Mouse (Mus musculus): ENCODE data around the gene Smoc1. TPM values are rescaled to one million over a fixed set of nuclear protein-coding genes. Genes with fewer than 3 reads are reported as not detected.

Smoc1 gene
- polyA plus RNA-seq, 3 experiments from 2014 or later = 0.32 TPM; not detected in 2

DNA sequence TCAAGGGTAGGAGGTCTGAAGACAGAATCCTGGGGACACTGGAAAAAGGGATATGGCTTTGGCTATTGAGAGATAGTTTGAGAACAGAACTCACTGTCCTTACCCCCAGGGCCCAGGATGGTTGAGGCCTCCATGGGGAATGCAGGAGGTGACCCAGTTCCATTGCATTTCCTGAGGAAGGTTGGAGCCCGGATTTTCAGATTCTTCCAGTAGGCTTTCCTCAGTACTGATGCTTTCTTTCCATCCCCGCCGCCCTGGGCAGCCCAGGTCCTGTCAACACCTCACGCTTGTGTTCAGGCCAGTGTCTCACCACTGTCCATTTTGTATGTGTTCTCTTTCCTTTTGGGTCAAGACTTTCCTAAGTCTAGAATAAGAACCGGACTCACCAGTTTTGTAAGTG is 56.5 kb downstream of the Smoc1 start:
- ATAC-seq = no peak

DNA sequence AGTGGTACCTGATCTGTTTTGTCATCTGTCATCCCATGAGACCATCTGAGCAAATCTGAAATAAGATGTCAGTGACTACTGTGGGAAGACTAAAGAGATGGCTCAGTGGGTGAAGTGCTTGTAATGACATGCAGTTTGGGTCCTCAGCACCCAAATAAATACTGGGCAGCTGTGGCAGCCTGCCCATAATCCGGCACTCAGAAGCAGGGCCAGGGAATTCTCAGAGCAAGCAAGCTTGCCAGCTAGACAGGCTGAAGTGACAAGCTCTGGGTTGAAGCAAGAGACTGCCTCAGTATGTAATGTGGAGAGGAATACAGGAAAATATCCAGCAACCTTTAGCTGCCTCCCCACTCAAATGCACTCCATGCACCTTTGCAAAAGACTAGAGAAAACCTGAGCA is 58.6 kb downstream of the Smoc1 start:
- ATAC-seq = no peak

DNA sequence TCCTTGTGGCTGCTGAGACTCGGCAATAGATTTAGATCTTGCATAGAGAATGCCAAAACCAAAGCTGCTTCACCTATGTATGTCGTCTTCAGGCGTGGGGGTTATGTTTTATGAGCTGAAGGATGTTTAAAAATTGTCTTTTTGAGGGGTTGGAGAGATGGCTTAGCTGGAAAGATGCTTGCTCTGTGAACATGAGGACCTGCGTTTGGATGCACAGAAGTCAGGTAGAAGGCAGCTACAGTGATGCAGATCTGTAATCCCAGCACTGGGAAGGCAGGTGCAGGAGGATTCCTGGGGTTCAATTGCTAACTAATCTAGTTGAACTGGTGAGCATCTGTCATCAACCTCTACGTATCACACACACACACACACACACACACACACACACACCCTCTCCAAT is 61.5 kb downstream of the Smoc1 start:
- ATAC-seq = no peak

DNA sequence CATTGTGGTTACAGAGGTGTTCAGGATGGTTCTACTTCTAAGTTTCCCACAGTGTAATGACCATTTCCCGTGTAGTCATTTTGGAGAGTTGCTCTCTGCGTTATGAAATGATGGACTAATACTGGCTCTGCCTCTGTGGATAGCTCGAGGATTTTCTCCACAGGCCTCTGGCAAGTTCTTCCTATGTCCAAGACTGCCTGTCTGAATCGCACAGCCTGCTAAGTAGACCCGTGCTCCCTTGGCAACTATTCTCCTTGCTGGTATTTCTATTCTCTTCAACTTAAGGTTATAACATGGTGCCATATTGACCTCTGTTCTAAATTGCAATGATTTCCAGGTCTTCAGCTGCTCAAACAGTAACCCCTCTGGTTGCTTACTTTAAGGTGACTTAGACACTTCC is 65.0 kb downstream of the Smoc1 start:
- no peak for ATAC-seq

DNA sequence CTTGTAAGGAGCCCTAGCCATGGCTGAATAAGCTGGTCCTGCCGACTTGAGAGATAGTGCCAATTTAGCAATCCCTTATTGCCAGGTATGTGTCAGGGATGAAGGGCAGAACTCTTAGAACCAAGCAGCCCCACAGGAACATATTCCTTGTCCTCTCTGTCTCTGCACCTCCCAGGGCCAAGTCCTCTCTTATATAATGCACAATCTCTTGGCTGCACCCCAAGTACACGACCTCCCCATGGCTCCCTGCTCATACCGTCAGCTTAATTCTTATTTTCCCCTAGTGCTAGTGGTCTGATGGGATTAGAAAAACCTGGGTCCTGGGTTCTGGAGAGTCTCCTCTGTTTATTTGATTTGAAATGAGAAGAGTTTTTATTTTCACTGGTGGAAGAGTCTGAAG is 66.0 kb downstream of the Smoc1 start:
- ATAC-seq = no peak

DNA sequence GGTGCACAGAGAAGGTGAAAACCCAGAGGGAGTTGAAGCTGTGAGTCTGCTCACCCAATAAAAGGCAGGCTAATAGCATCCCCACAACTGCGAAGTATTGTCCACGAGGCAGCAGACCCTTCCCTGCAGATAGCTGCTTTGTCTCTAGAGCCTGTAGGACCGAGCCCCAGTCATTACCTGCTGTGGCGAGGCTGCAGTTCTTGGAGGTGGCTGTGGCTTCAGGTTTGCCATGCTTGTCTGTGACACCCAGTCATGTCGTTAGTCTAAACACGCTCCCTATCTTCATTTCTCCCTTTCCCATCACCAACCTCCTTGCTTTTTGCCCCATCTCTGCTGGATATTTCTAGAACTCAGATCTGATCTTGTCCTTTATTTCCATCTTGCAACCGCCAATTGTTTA is 66.6 kb downstream of the Smoc1 start:
- no peak for ATAC-seq

DNA sequence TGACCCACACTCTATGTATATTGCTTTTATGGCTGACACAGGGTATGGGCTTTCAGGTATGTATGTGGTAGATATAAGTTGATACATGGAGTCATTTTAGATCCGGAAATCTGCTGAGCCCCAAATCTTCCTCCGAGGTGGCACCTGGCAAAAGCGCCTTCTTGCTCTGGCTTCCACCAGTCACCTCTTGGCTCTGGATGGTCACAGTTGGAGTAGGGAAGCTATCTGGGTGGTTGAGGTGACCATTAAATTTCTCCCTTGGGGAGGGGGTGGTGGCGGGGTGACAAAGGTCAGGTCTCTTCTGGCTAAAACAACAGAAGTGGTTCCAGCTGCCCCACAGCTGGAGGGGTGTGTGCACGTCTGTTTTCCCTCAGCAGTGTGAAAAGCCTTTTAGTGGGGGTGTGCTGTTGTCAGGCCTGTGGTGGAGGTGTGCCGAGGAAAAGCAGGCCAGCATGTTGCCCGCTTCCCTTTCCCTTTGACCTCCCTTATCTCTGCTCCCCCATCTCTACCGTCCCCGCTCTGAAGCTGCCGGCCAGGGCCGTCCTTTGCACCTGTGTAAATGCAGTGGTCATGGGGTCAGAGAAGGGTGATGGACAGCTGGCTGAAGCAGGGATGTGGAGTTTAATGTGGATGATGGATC is 68.3 kb downstream of the Smoc1 start:
- ATAC-seq = no peak

DNA sequence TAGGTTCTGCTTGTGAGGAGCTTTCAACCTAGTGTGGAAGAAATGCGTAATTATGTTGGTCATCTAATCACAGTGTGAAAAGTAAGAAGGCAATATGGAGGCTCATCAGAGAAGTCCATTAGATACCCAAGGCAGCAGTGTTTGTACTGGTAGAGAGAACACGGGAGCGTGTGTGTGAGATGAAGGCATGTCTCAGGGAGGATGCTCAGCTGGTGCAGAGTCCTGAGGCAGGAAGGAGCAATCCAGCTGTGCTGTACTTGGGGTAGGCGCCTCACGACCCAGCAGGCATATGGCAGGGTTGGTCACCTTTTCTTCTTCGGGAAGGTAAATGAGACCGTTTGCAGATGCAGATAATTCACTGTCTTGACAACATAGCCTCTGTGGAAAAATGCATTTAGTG is 70.7 kb downstream of the Smoc1 start:
- ATAC-seq = no peak

DNA sequence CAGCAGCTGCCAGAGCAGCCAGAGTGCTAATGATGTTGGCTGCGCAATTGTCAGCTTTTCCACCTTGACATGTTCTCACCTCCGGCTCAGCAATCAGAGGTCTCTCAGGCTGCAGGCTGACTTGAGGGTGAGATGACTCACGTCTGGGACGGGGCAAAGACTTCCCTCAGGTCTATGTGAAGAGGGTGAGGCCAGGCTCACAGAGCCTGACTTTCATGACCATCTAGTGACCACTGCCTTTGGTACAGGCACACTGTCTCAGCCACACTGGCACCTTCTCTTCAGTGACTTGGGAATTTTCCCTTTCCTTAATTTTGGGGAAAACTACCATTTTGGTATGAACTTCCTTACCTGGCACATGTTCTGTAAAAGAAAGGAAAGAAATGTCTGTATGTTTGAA is 71.1 kb downstream of the Smoc1 start:
- no peak for ATAC-seq

DNA sequence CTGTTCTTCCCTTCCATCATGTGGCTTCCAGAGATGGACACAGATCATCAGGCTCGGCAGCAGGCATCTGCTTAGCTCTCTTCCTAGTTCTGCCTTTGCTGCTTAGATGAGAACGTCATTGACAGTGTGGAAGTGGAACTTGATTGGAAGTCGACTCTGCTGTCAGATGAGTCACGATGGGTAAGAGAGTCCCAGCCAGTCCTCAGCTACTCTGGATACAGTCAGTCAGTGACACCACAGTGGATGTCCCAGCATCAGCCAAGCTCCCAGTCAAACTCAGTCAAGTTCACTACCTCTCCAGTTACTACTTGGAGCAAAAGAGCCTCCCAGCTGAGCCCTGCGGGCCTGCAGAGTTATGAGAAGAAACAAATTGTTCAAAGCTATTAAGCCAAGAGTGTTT is 72.6 kb downstream of the Smoc1 start:
- no peak for ATAC-seq

DNA sequence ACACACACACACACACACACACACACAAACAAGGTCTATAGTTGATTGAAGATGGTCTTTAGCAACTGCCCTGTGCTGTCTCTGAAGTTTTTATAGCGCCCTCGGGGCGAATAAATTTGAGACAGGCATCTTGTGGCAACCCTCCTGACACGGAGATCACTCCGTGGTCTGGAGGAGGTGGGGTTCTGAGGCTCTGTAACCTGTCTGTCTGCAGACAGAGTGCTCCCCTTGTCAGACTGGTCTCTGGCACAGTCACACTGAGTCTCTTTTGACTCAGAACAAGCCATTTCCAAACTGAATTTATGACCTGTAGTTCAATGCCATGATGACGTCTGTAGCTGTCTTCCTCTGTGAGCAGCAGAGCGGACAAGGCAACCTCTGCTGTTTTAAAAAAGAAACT is 75.1 kb downstream of the Smoc1 start:
- no peak for ATAC-seq

DNA sequence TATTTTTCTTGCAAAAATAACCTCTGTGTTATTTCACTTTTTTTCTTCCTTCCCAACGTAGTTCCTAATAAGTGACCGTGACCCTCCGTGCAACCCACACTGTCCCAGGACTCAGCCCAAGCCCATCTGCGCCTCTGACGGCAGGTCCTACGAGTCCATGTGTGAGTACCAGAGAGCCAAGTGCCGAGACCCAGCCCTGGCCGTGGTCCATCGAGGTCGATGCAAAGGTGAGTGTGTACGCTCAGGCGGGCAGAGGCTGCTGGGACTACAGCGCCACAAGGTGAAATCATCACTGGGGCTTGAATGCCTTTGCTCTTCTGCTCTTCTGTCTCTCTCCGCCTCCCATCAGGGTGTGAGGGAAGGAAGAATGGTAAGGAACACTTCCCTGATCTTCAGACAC is 77.9 kb downstream of the Smoc1 start:
- no peak for ATAC-seq

DNA sequence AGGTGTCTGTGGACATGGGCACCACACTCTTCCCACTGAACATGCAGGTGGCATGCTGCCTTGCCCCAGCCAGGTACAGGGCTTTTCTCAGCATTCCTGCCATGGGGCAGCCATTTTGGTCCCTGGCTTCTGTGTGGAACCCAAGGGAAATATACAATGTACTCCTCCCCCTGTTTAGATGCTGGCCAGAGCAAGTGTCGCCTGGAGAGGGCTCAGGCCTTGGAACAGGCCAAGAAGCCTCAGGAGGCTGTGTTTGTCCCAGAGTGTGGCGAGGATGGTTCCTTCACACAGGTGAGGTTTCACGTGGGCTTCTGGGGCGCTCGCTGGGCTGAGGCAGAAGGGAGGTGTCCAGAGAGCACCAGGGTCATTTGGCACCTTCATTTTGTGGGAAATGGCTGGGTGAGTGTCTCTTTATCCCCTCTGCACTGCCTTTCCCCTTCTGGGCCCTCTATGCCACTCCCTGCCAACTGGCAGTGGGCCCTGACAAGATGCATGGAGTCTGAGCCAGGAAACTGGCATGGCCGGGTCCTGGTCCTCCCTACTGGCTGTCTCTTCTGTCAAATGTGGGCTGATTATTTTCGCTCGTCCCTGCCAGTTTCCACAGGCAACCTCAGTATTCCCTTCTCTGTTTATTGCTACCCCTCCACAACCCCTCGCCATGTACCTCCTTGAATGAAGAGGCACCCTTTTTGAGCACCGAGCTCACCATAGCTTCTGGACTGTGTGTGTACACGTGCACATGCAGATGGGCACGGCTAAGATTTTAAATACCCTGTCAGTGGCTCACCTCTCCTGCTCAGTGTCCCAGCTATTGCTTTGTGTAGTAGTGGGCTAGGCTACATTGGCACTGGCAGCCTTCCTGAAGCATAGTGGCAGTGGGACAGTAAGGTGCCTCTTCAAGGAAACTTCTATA is 79.4 kb downstream of the Smoc1 start:
- ATAC-seq = no peak

DNA sequence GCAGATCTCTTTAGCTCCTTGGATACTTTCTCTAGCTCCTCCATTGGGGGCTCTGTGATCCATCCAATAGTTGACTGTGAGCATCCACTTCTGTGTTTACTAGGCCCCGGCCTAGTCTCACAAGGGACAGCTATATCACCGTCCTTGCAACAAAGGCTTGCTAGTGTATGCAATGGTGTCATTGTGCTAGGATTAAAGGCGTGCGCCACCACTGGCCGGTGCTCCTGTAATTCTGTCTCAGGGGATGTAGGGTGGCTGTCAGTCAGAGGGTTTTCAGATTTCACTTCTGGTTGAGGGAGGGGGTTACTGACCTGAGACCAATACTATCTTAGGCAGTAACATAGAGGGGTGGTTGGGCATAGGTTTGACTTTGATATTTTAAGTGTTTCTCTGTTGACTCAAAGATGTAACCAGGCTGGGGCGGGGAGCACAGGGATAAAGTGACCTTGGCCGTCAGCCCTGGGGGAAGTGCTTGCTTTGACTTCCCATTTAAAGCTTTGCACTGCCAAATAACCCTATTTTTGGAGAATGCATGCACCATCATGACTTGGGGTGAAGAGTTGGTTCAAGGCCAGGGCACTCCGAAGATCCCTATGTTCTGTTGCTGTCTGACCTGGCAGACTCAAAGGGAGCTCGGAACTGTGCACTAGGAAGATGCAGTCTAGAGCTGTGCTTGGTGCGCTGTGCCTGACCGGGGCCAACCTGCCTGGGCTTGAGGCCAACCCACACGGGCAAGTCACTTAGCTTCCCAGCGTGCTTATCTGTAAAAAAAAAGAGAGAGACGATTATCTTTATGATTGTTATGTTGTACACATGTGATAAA is 80.9 kb downstream of the Smoc1 start:
- ATAC-seq = no peak

DNA sequence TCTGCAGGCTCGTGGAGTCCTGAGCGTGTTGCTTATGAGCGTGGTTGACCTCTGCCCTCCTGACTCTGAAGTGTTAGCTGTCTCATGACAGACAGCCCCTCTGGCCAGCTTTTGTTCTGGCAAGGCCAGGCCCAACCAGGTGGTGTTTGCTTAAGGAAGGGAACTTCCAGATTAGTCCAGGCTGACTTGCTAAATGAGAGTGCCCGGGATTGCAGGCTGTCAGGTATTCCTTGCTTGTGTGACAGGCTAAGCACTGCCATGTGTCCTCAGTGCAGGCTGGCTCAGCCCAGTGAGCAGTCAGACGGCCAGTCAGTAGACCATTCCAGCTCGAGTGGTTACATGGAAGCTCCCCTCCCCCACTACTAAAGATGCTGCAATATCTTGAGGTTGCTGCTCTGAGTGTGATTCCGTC is 82.0 kb downstream of the Smoc1 start:
- no peak for ATAC-seq

DNA sequence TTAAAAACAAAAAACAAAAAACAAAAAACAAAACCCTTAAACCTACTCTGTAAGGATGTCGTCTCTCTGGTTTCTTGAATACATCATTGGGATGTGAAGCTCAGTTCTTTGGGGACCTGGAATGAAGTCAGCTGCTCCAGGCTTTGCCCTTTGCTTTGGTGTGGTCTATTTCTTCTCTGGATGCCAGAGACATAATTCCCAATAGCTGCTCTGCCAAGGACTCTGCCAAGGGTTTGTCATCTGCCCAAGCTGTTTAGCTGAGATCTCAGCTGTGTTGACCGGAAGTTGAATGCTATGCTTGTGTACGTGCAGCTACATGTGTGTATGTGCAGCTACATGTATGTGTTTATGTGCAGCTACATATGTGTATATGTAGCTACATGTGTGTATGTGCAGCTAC is 83.4 kb downstream of the Smoc1 start:
- ATAC-seq = no peak

DNA sequence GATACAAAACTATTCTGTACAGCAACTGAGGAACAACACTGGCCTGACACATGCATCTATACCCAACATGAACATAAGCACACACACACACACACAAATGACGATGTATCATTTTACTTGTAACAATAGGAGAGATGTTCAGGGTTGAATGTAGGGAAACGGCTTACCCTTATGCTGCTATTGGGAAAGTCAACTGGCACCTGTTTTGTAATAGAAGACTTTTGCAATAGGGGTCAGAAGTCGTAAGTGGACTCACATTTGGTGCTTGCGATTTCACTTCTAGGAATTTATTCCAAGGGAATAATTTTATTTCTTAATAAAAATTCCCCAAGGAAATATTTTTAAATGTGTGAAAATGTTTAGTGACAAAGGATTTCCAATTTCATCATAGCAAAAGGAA is 85.7 kb downstream of the Smoc1 start:
- ATAC-seq = no peak

DNA sequence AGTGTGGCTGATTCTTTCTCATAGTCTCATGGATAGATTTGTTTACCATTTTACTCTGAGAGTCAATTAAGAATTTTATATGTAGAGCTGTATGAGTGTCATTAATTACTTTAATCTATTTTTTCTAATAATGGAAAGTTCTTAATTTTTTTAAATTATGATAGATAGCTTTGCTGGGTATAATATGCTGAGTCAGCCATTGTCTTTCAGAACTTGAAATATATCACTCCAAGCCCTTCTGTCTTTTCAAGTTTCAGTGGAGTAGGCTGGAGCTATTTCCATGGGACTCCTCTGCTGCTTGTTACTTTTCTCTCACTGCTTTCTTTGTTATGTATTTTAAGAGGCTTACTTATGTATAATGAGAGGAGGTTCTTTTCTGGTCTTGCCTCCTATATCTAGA is 93.7 kb downstream of the Smoc1 start:
- no peak for ATAC-seq

DNA sequence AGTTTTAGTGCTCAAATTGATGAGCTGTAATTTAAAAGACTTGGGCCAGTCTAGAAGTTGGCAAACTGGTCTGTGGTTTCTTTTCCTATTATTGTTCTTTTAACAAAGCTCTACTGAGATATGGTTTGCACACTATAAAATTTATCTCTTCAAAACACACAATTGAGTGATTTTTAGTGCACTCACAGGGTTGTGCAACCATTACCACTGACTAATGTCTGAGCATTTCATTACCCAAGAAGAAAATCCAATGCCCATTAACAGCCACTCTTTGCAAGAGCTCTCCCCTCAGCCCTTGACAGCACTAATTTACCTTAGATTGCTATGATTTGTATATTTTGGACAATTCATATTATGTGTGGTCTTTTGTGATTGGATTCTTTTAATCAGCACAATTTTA is 97.2 kb downstream of the Smoc1 start:
- no peak for ATAC-seq

DNA sequence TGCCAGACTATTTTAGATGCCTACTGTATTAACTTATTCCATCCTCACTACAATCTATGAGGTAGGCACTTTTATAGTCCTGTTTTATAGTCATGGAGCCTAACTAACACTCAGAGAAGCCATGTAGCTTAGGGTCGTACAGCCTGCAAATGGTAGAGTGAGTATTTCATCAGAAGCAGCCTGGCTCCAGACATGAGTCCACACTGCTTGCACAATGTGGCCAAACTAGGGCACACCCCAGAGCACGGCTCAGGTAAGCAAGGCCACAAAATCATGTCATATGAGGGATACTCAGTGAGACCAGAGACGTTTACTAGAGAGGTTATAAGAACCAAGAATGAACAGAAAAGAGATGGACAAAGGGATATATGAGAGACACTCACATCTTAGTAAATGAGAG is 100.2 kb downstream of the Smoc1 start:
- ATAC-seq = no peak

DNA sequence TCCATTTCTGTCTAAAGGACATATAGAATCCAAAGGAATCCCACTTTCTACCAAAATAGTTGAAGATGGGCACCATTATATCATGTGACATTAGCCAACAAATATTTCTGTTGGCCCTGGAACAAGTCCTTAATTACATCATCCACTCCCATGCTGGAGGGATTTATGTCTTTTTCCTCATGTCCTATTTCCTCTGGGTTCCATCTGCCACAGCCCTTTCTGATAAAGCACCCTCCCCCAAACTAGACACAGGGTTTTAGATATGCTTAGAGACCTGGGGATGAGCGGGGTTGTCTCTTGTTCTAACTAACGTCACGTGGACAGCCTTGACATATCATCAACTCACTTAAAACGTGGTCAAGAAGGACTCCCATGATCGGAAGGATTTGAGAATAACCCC is 102.1 kb downstream of the Smoc1 start:
- ATAC-seq = no peak

DNA sequence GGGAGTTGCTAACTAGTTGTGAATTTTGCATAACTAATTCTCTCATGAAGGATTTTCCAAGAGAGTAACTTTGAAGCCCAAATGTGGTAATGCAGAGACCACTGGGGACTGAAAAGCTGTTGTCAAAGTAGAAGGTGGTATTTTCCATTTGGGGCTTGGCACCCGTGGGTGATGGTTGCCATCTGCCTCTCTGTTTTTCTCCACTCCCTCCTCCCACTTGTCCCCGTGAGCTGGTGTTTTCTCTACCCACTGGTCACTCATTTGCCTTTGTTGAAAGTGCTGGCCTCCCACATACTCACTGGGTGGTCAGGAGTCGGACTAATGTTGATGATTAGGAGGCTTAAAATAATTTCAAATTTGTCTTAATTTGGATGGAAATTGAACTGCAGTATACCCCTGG is 104.1 kb downstream of the Smoc1 start:
- no peak for ATAC-seq

DNA sequence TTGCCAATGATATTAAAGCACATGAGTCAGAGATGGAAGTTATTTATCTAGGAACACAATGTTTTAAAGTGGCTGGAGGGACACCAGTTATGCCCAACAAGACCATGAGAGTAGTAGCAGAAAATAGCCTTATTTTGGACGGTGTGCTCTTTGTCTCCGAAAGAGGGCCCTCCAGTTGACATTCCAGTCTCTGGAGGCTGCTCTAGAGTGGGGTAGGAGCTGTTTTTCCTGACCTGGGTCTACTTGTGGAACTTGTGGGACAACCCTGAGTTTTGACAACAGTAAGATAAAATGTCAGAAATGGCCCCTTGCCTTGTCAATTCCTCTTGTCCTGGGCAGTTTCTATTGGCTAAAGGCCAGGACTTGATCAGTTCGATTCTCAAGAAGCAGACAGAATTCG is 104.5 kb downstream of the Smoc1 start:
- ATAC-seq = no peak

All from inflammation-experienced regulatory T-cells, adult 6 months (primary cell).